Mouse (Mus musculus) thymus, postnatal 4 days (tissue): ENCODE results near the gene Cldn4.

ENCODE experiments used
- DNase-seq: peaks from one replicate; pipeline ENCODE4 v3.0.0; 2021

Cldn4 gene

GRCm38 (mm10) chr5:134929988-134930387 lies 16.7 kb downstream of the Cldn4 start:
- DNase-seq = no peak

- no peak for DNase-seq
Measured at GRCm38 (mm10) chr5:134926726-134927125, 20.0 kb downstream of the Cldn4 start.

- no peak for DNase-seq
Measured at GRCm38 (mm10) chr5:134923141-134923540, 23.6 kb downstream of the Cldn4 start.

- no peak for DNase-seq
Measured at GRCm38 (mm10) chr5:134921106-134921505, 25.6 kb downstream of the Cldn4 start.

GRCm38 (mm10) chr5:134920106-134920687 lies 26.5 kb downstream of the Cldn4 start:
- DNase-seq = no peak

- no peak for DNase-seq
Measured at GRCm38 (mm10) chr5:134919097-134919496, 27.6 kb downstream of the Cldn4 start.

- peak; percentile 87 for DNase-seq
Measured at GRCm38 (mm10) chr5:134918071-134918832, 28.5 kb downstream of the Cldn4 start.

GRCm38 (mm10) chr5:134915311-134915710 lies 31.4 kb downstream of the Cldn4 start, which contains the start of gene Cldn13:
Gene Cldn13 (minus strand): TSS chr5:134915526.
- no peak for DNase-seq

GRCm38 (mm10) chr5:134914510-134914909 lies 32.2 kb downstream of the Cldn4 start:
- no peak for DNase-seq

- no peak for DNase-seq
Measured at GRCm38 (mm10) chr5:134913753-134914152, 33.0 kb downstream of the Cldn4 start.

GRCm38 (mm10) chr5:134913352-134913751 lies 33.4 kb downstream of the Cldn4 start:
- DNase-seq = no peak

GRCm38 (mm10) chr5:134911901-134912300 lies 34.8 kb downstream of the Cldn4 start:
- DNase-seq = no peak

- peak; percentile 99 for DNase-seq
Measured at GRCm38 (mm10) chr5:134907135-134907534, 39.6 kb downstream of the Cldn4 start.

- DNase-seq = no peak
Measured at GRCm38 (mm10) chr5:134906633-134907032, 40.1 kb downstream of the Cldn4 start, which contains the start of gene Tmem270. Gene Tmem270 (minus strand): TSS chr5:134906733.

- no peak for DNase-seq
Measured at GRCm38 (mm10) chr5:134901644-134902027, 45.1 kb downstream of the Cldn4 start.

GRCm38 (mm10) chr5:134901012-134901643 lies 45.6 kb downstream of the Cldn4 start:
- DNase-seq = peak; percentile 46

- DNase-seq = no peak
Measured at GRCm38 (mm10) chr5:134897596-134897995, 49.1 kb downstream of the Cldn4 start.

GRCm38 (mm10) chr5:134896965-134897364 lies 49.8 kb downstream of the Cldn4 start:
- DNase-seq = no peak

GRCm38 (mm10) chr5:134895291-134895690 lies 51.4 kb downstream of the Cldn4 start:
- DNase-seq = no peak
